Mouse (Mus musculus): ENCODE results near the gene Vrk1. TPM values are rescaled to one million over a fixed set of nuclear protein-coding genes. Genes with fewer than 3 reads are reported as not detected.
A peak's percentile ranks its signal among the peaks of the same experiment; 100 is the strongest.

Vrk1 gene
- polyA plus RNA-seq, 1 experiment: 11.6 TPM

- Histone ChIP-seq H3K27me3 (ENCODE audit: control insufficient read depth, insufficient read depth, low read length) (no peaks in the 10 kb centered on the region), H3K4me1 (ENCODE audit: control insufficient read depth, insufficient read depth, low read length) (peaks cover 14% of the 10 kb centered on the region), H3K36me3 (ENCODE audit: control insufficient read depth, insufficient read depth, low read length) (no peaks in the 10 kb centered on the region), H3K4me3 (ENCODE audit: control insufficient read depth, low read depth, low read length) (peak overlapping the region; percentile 47), H3K27ac (ENCODE audit: control insufficient read depth, insufficient read depth, low read depth, low read length) (no peak overlapping the region)
- TF ChIP-seq CTCF (IDR thresholded peaks at IDR 0.05; ENCODE audit: control insufficient read depth, insufficient read depth, insufficient replicate concordance, low read depth, low read length): no peak
These were observed 42.2 kb upstream of the Vrk1 start for GRCm38 (mm10) chr12:105967806-105968205.

- Histone ChIP-seq H3K4me1 (ENCODE audit: control insufficient read depth, insufficient read depth, low read length) (peaks cover 23% of the 10 kb centered on the region), H3K27ac (ENCODE audit: control insufficient read depth, insufficient read depth, low read depth, low read length) (no peak overlapping the region), H3K36me3 (ENCODE audit: control insufficient read depth, insufficient read depth, low read length) (no peaks in the 10 kb centered on the region), H3K4me3 (ENCODE audit: control insufficient read depth, low read depth, low read length) (no peak overlapping the region), H3K27me3 (ENCODE audit: control insufficient read depth, insufficient read depth, low read length) (no peaks in the 10 kb centered on the region)
- TF ChIP-seq CTCF (IDR thresholded peaks at IDR 0.05; ENCODE audit: control insufficient read depth, insufficient read depth, insufficient replicate concordance, low read depth, low read length) (no peak), POLR2A (IDR thresholded peaks at IDR 0.05; ENCODE audit: control insufficient read depth, low read depth, low read length) (no peak)
These were observed 38.8 kb upstream of the Vrk1 start for GRCm38 (mm10) chr12:105971182-105971581.

- no peak for TF ChIP-seq CTCF (IDR thresholded peaks at IDR 0.05; ENCODE audit: control insufficient read depth, insufficient read depth, insufficient replicate concordance, low read depth, low read length)
- no peak for TF ChIP-seq POLR2A (IDR thresholded peaks at IDR 0.05; ENCODE audit: control insufficient read depth, low read depth, low read length)
- no peak overlapping the region; the same call in 1 of the 2 replicates for H3K4me3 ChIP-seq (ENCODE audit: control insufficient read depth, low read depth, low read length)
- H3K36me3 ChIP-seq (ENCODE audit: control insufficient read depth, insufficient read depth, low read length): no peaks in the 10 kb centered on the region
- H3K27me3 ChIP-seq (ENCODE audit: control insufficient read depth, insufficient read depth, low read length): no peaks in the 10 kb centered on the region
- H3K27ac ChIP-seq (ENCODE audit: control insufficient read depth, insufficient read depth, low read depth, low read length): no peak overlapping the region
- peaks cover 17% of the 10 kb centered on the region for H3K4me1 ChIP-seq (ENCODE audit: control insufficient read depth, insufficient read depth, low read length)
These were observed 37.4 kb upstream of the Vrk1 start for GRCm38 (mm10) chr12:105972673-105973072.

GRCm38 (mm10) chr12:105973691-105974090, 36.3 kb upstream of the Vrk1 start:
- Histone ChIP-seq H3K27ac (ENCODE audit: control insufficient read depth, insufficient read depth, low read depth, low read length) (no peak overlapping the region), H3K4me1 (ENCODE audit: control insufficient read depth, insufficient read depth, low read length) (peaks cover 11% of the 10 kb centered on the region), H3K27me3 (ENCODE audit: control insufficient read depth, insufficient read depth, low read length) (no peaks in the 10 kb centered on the region), H3K36me3 (ENCODE audit: control insufficient read depth, insufficient read depth, low read length) (no peaks in the 10 kb centered on the region), H3K4me3 (ENCODE audit: control insufficient read depth, low read depth, low read length) (peak overlapping the region; percentile 18)
- no peak for TF ChIP-seq POLR2A (IDR thresholded peaks at IDR 0.05; ENCODE audit: control insufficient read depth, low read depth, low read length)
- no peak for TF ChIP-seq CTCF (IDR thresholded peaks at IDR 0.05; ENCODE audit: control insufficient read depth, insufficient read depth, insufficient replicate concordance, low read depth, low read length)

GRCm38 (mm10) chr12:105974107-105974506, 35.9 kb upstream of the Vrk1 start:
- Histone ChIP-seq H3K36me3 (ENCODE audit: control insufficient read depth, insufficient read depth, low read length) (no peaks in the 10 kb centered on the region), H3K4me1 (ENCODE audit: control insufficient read depth, insufficient read depth, low read length) (peaks cover 11% of the 10 kb centered on the region), H3K27ac (ENCODE audit: control insufficient read depth, insufficient read depth, low read depth, low read length) (no peak overlapping the region), H3K27me3 (ENCODE audit: control insufficient read depth, insufficient read depth, low read length) (no peaks in the 10 kb centered on the region), H3K4me3 (ENCODE audit: control insufficient read depth, low read depth, low read length) (no peak overlapping the region)
- TF ChIP-seq POLR2A (IDR thresholded peaks at IDR 0.05; ENCODE audit: control insufficient read depth, low read depth, low read length) (no peak), CTCF (IDR thresholded peaks at IDR 0.05; ENCODE audit: control insufficient read depth, insufficient read depth, insufficient replicate concordance, low read depth, low read length) (no peak)

GRCm38 (mm10) chr12:105981121-105981973, 28.7 kb upstream of the Vrk1 start:
- TF ChIP-seq POLR2A (IDR thresholded peaks at IDR 0.05; ENCODE audit: control insufficient read depth, low read depth, low read length) (no peak), CTCF (IDR thresholded peaks at IDR 0.05; ENCODE audit: control insufficient read depth, insufficient read depth, insufficient replicate concordance, low read depth, low read length) (no peak)
- Histone ChIP-seq H3K27ac (ENCODE audit: control insufficient read depth, insufficient read depth, low read depth, low read length) (0 out of 2 replicates have a peak overlapping the region, but pooled peaks have one; percentile 33), H3K4me1 (ENCODE audit: control insufficient read depth, insufficient read depth, low read length) (peaks cover 14% of the 10 kb centered on the region), H3K4me3 (ENCODE audit: control insufficient read depth, low read depth, low read length) (no peak overlapping the region), H3K36me3 (ENCODE audit: control insufficient read depth, insufficient read depth, low read length) (no peaks in the 10 kb centered on the region), H3K27me3 (ENCODE audit: control insufficient read depth, insufficient read depth, low read length) (no peaks in the 10 kb centered on the region)

GRCm38 (mm10) chr12:105981974-105982305, 28.1 kb upstream of the Vrk1 start:
- H3K4me3 ChIP-seq (ENCODE audit: control insufficient read depth, low read depth, low read length): no peak overlapping the region
- no peaks in the 10 kb centered on the region for H3K36me3 ChIP-seq (ENCODE audit: control insufficient read depth, insufficient read depth, low read length)
- no peaks in the 10 kb centered on the region for H3K27me3 ChIP-seq (ENCODE audit: control insufficient read depth, insufficient read depth, low read length)
- H3K4me1 ChIP-seq (ENCODE audit: control insufficient read depth, insufficient read depth, low read length): peaks cover 14% of the 10 kb centered on the region
- H3K27ac ChIP-seq (ENCODE audit: control insufficient read depth, insufficient read depth, low read depth, low read length): no peak overlapping the region; the same call in 1 of the 2 replicates
- TF ChIP-seq CTCF (IDR thresholded peaks at IDR 0.05; ENCODE audit: control insufficient read depth, insufficient read depth, insufficient replicate concordance, low read depth, low read length): no peak
- no peak for TF ChIP-seq POLR2A (IDR thresholded peaks at IDR 0.05; ENCODE audit: control insufficient read depth, low read depth, low read length)

Measured in testis, adult 2 months (tissue).